Comparison of ENCODE assay signal across 8 mouse cellular contexts in genomic region chr19:4268566-4269361, GRCm38 (mm10). TPM values are rescaled to one million over a fixed set of nuclear protein-coding genes. Genes with fewer than 3 reads are reported as not detected.
DNase-seq lines count a peak whose midpoint lies in the region; ATAC-seq and TF ChIP-seq lines count a peak whose summit lies in the region.

Ssh3 (minus strand) TSS chr19:4269180.

- no peaks in the 10 kb centered on the region for H3K9me3 ChIP-seq in G1E (replicated peaks)
- H3K9me3 ChIP-seq in forebrain, postnatal 0 days (ENCODE audit: low read length): no peaks in the 10 kb centered on the region
- H3K9me3 ChIP-seq in lung, embryonic 14.5 days (ENCODE audit: low read depth, low read length): no peaks in the 10 kb centered on the region

- peak; percentile 15; the same call in 1 of the 2 replicates for ATAC-seq in G1E (ENCODE audit: extremely low read depth, insufficient number of reproducible peaks, low FRiP score, poor library complexity, severe bottlenecking)
- ATAC-seq in forebrain, postnatal 0 days: peak; percentile 49
- ATAC-seq in lung, embryonic 14.5 days (ENCODE audit: insufficient read depth): peak; percentile 92

- H3K4me2 ChIP-seq in forebrain, postnatal 0 days (ENCODE audit: low read depth): peak within 1 kb of the TSS; percentile 46
- peak within 1 kb of the TSS; percentile 65 for H3K4me2 ChIP-seq in lung, embryonic 14.5 days

- no peaks in the 10 kb centered on the region for H3K36me3 ChIP-seq in G1E (replicated peaks)
- peaks cover 22% of the 10 kb centered on the region for H3K36me3 ChIP-seq in forebrain, postnatal 0 days (ENCODE audit: insufficient read depth)
- H3K36me3 ChIP-seq in lung, embryonic 14.5 days (ENCODE audit: insufficient read depth): no peaks in the 10 kb centered on the region

- peaks cover 91% of the 10 kb centered on the region for H3K27me3 ChIP-seq in G1E (ENCODE audit: insufficient read depth, low read length)
- no peaks in the 10 kb centered on the region for H3K27me3 ChIP-seq in forebrain, postnatal 0 days (ENCODE audit: insufficient read depth, low read length)
- H3K27me3 ChIP-seq in lung, embryonic 14.5 days (ENCODE audit: insufficient read depth, low read length): no peaks in the 10 kb centered on the region

- H3K27ac ChIP-seq in forebrain, postnatal 0 days (ENCODE audit: low read depth, low read length): no peak within 1 kb of the TSS
- no peak within 1 kb of the TSS for H3K27ac ChIP-seq in lung, embryonic 14.5 days (ENCODE audit: low read depth)

- intact Hi-C loops in heart, postnatal 36 days (cut with DNase I): no loop called here

- peak within 1 kb of the TSS; percentile 40 for H3K9ac ChIP-seq in forebrain, postnatal 0 days
- H3K9ac ChIP-seq in lung, embryonic 14.5 days: peak within 1 kb of the TSS; percentile 49

- peaks cover 18% of the 10 kb centered on the region for H3K4me1 ChIP-seq in G1E (ENCODE audit: insufficient read depth, low read depth, low read length)
- no peaks in the 10 kb centered on the region for H3K4me1 ChIP-seq in forebrain, postnatal 0 days (ENCODE audit: insufficient read depth)
- H3K4me1 ChIP-seq in lung, embryonic 14.5 days (ENCODE audit: insufficient read depth): no peaks in the 10 kb centered on the region; the same call in 1 of the 2 replicates

- DNase-seq in G1E (ENCODE audit: low spot score): no peak
- DNase-seq in cerebellum, adult 18-20 months: peak; percentile 83 to 85
- DNase-seq in forebrain, postnatal 0 days: peak; percentile 15
- peak; percentile 64 to 68 for DNase-seq in heart, postnatal 36 days
- peak; percentile 57 to 73 for DNase-seq in layer of hippocampus, adult 18-20 months (ENCODE audit: low spot score in 2 of 2)
- DNase-seq in lung, embryonic 14.5 days: peak; percentile 82
- DNase-seq in ovary, postnatal 10 days (ENCODE audit: low spot score): peak; percentile 33
- peak; percentile 67 to 72 for DNase-seq in thymus, postnatal 36 days

- 7% methylated on average over 46 of the region's 46 CpGs for WGBS in forebrain, postnatal 0 days
- WGBS in lung, embryonic 14.5 days: 5% methylated on average over 46 of the region's 46 CpGs

- peak within 1 kb of the TSS; percentile 65; the same call in 1 of the 2 replicates for H3K4me3 ChIP-seq in G1E (ENCODE audit: low read depth, low read length)
- peak within 1 kb of the TSS; percentile 26 for H3K4me3 ChIP-seq in forebrain, postnatal 0 days (ENCODE audit: low read depth, low read length)
- H3K4me3 ChIP-seq in lung, embryonic 14.5 days (ENCODE audit: low read depth, low read length): peak within 1 kb of the TSS; percentile 44

- no peak for TF ChIP-seq CTCF in G1E (IDR thresholded peaks at IDR 0.05; ENCODE audit: low read depth, low read length)
- TF ChIP-seq CTCF in forebrain, postnatal 0 days (IDR thresholded peaks at IDR 0.05; ENCODE audit: low read depth): no peak
- no peak for TF ChIP-seq CTCF in lung, embryonic 14.5 days (IDR thresholded peaks at IDR 0.05; ENCODE audit: low read depth)

RNA-seq across cellular contexts. Expression of gene Ssh3, which starts in this region (rescaled TPM):
- 1.9 and 2.3 TPM in 2 replicates for total RNA-seq in G1E (2014; fragmentation: Nextera tagmentation)
- 5.8 and 8.9 TPM in 2 replicates for total RNA-seq in G1E (2017)
- polyA plus RNA-seq in G1E (2012): 0.30 and 0.32 TPM in 2 replicates
- total RNA-seq in forebrain, postnatal 0 days (2014; rRNA removed): 35.9 and 41.5 TPM in 2 replicates
- polyA plus RNA-seq in forebrain, postnatal 0 days (2015; fragmentation: Nextera tagmentation; extraction: Ambion mirVana): 6.4 and 9.1 TPM in 2 replicates
- 1 to 10 TPM; 7.2 to 8.6 TPM for total RNA-seq in heart, postnatal 36 days (2021)
- total RNA-seq in layer of hippocampus, adult 18-20 months (2021): 10 to 100 TPM; 49.5 to 49.6 TPM
- polyA plus RNA-seq in lung, embryonic 14.5 days (2014; fragmentation: Nextera tagmentation; extraction: Ambion mirVana): 10.6 and 11.1 TPM in 2 replicates

Comparison
In these comparisons a context has a peak if more than half of its experiments do, and no peak if none do; other contexts are left out.
1. ATAC-seq: peak in every context shown above with its lines; median percentile 92 in lung, embryonic 14.5 days; 49 in forebrain, postnatal 0 days; 15 in G1E.